Mouse (Mus musculus) kidney, postnatal 14 days (tissue): ENCODE measurements at regions not wholly inside any gene's neighbourhood (a gene's known extent, or its start where the extent isn't known, plus 50 kb on each side); places are given as distances from the start of the nearest gene placed in this dataset.
A peak's percentile ranks its signal among the peaks of the same experiment; 100 is the strongest.

Experiments
- DNase-seq: peaks from one replicate; pipeline ENCODE4 v3.0.0; 2022; ENCODE audit warnings: mixed read lengths

GRCm38 (mm10) chr3:83556788-83557515 is 209.2 kb upstream of the Sfrp2 start:
- no peak for DNase-seq

GRCm38 (mm10) chr3:83562026-83562425 is 204.1 kb upstream of the Sfrp2 start:
- no peak for DNase-seq

DNA sequence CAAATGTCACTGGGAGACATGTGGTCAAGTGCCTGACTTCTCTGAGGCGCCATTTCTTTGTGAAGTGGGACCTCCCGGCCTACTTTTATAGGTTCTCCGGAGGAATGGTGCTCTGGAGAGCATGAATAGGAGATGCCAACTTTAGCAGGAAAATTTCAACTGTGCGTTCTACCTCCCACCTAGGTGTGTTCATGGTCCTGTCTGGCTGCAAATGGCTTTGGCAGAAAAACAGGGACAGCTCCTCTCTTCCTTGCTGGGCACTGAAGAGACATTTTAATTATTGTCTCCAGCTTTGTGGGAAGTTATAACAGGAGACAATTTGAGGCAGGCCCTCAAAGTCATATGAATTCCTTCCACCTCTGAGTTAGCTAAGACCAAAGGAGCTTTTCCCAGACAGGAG is 190.6 kb upstream of the Sfrp2 start:
- DNase-seq, result no peak

GRCm38 (mm10) chr3:83576155-83576554 is 190.0 kb upstream of the Sfrp2 start:
- DNase-seq, result no peak

GRCm38 (mm10) chr3:83580766-83581165 is 185.4 kb upstream of the Sfrp2 start:
- no peak for DNase-seq

GRCm38 (mm10) chr3:83582256-83582655 is 183.9 kb upstream of the Sfrp2 start:
- no peak for DNase-seq

DNA sequence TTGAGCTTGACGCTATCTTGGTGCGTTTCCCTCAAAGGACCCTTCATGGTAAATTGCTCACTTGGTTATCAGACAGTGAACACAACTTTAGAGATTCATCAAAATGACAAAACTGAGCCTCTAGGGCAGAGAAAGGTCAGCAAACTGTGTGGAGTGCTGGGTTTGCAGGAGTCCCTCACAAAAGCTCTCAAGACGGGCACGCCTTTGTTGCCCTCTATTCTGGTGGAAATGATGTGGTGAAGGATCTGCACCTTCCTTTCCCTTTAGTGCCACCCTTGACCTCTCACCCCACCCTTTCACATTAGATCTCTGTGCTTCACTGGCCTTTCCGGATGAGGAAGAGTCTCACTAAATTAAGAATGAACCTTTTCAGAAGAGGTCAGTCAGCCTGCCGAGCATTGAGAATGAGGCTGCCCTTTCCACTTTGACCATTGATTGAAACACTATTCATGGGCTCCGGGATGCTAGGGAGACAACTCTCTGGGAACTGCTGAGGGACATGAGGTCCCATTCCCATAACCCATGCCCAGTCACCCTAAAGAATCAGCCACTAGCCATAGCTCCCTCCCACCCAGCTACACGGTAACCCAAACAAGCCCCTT is 182.9 kb upstream of the Sfrp2 start:
- DNase-seq, result no peak

GRCm38 (mm10) chr3:83586086-83586485 is 180.0 kb upstream of the Sfrp2 start:
- DNase-seq, result no peak

GRCm38 (mm10) chr3:83586551-83586950 is 179.6 kb upstream of the Sfrp2 start:
- DNase-seq, result no peak

- DNase-seq, result no peak
Measured at GRCm38 (mm10) chr3:83589127-83589526, 177.0 kb upstream of the Sfrp2 start.

GRCm38 (mm10) chr3:83591206-83591605 is 174.9 kb upstream of the Sfrp2 start:
- DNase-seq, result no peak

GRCm38 (mm10) chr3:83593321-83593720 is 172.8 kb upstream of the Sfrp2 start:
- DNase-seq, result no peak

GRCm38 (mm10) chr3:83601506-83601905 is 164.6 kb upstream of the Sfrp2 start:
- DNase-seq, result no peak

DNA sequence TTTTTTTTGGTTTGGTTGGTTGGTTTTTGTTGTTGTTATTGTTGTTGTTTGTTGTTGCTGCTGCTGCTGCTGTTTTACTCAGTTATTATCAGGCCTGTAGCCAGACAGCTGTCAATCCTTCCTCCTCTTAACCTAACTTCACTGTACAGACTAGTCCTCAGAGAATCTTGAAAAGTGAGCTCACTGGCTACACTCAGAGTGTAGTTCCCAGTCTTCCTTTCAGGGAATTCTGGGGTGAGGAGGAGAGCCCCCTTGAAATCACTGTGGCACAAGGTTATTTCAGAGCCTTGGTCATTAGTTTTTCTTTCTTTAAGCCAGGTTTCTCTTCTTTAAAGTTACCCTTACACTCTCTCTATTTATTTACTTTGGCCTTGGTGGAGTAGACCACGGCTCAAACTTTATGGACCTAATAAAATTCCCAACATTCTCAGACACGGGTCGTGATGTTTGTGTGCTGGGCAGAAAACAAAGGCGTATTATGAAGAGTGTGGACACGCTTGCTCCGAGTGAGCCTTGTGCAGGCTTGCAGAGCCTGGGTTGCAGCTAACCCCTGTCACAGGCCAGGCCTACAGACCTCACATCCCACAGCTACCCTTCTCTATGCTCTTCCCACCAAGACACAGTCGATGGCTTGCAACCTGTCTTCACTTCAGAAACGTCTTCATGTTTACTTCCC is 156.9 kb upstream of the Sfrp2 start:
- DNase-seq, result peak; percentile 1

DNA sequence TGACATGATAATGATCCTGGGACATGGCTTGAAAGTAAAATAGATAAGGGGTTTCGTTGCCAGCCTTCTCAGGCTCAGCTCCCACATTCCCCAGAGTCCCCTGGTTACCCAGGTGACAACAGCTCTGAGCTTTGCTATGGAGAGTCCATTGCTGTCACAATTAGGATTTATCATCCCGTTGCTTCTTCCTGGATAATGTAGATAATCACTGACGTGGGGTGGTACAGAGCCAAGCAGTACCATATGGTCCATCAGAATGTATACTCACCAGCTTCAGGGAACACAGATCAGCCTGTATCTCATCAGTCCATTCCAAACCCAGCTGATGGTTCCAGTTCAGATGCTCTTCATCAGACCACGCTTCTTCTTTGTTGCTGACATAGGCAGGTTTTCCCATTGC is 145.7 kb upstream of the Sfrp2 start:
- DNase-seq, result no peak

- DNase-seq, result no peak
Measured at GRCm38 (mm10) chr3:83633032-83633431, 133.1 kb upstream of the Sfrp2 start.

DNA sequence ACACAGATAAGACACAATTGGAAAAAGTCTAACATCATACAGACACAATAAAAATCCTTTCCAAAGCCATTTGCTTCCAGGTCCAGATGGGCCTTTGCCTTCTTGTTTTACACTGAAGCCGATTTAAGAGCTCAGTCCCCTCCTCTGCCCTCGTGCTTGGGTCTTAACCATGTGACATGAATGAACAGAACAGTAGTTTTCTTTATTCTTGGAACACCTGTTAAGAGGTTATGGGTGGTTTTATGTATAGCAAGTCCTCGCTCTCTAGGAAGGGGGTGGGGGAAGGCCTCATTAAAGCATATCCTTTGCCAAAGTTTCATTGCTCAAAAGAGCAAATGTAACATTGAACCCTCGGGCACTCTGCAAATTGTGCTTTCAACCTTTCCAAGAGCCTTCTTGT is 125.7 kb upstream of the Sfrp2 start:
- DNase-seq, result no peak

- no peak for DNase-seq
Measured at GRCm38 (mm10) chr3:83663716-83664115, 102.4 kb upstream of the Sfrp2 start.

DNA sequence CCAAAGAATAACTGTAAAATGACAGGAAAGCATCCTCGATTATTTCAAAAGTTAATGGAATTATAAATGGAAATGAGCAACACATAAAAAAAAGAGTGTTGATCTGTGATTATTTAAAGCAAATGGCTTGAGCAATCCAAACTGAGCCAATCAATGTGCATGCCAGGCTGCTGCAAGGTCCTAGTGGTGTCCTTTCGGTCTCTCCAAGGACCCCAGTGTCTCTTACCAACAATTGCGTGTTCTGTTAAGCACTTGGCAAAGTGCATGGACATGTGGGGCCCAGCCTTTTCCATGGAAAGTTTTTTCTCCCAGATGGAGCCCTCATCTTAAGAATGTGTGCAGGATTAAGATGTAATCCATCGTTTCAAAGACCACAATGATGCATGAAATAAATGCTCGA is 90.0 kb upstream of the Sfrp2 start:
- DNase-seq, result no peak

GRCm38 (mm10) chr3:83686611-83687010 is 79.5 kb upstream of the Sfrp2 start:
- DNase-seq, result no peak

GRCm38 (mm10) chr3:83687503-83687902 is 78.6 kb upstream of the Sfrp2 start:
- no peak for DNase-seq

DNA sequence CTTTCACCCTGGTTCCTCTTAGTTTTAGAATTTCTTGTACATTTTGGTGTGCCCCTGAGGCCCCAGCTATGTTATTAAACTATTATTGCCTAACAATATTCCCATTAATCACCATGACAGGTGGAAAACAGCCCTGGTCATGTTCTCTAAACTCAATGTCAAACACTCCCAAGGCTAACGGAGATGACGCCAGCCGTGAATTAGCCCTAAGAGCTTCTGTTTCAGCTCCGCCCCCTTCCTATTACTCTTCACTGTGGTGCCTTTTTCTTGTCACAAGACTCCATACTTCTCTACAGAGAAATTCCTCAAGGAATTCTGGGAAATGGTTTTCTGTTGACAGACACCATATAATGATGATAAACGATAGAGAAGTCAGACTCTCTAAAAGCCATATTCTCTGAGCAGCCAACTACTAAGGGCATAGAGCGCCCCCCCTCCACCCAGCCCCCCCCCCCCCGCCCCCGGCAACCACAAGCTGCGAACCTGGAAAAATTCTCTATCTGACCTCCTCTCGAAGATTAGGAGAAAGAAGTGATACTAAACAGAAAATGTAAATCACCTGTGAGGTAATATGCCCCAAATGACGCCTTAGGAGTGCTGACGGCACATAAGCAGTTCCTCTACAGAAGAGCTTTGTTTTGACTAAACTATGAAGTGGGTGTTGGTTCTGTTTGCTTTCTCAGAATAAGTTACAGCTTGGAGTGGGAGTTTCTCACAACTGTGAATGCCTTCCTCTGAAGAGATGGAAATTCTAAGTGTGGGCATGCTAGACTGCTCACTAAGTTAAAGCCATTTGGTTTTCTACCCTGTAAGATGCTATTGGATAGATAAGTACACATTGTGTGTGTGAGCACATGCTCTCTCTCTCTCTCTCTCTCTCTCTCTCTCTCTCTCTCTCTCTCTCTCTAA is 76.8 kb upstream of the Sfrp2 start:
- no peak for DNase-seq

DNA sequence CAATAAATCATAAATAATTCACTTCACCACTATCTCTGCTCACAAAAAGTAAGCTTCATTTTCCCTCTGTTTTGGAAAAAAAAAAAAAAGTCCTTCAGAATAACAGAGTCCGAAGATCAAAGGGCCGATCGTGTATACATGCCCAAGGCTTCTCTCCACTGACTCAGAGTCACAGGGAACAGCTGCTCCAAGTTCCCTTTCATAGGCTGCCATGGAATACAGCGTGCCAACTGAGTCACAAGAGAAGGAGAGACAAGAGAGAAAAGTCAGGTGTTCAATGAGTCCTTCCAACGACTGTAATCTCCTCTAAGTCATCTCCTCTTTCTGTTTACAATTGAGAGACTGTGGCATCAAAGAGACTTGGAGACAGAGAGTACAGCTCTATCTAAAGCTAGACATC is 71.6 kb upstream of the Sfrp2 start:
- no peak for DNase-seq
